Mouse (Mus musculus): ENCODE measurements around the gene Fignl1. TPM values are rescaled to one million over a fixed set of nuclear protein-coding genes. Genes with fewer than 3 reads are reported as not detected.
A peak's percentile ranks its signal among the peaks of the same experiment; 100 is the strongest.

The Fignl1 gene
- polyA plus RNA-seq, 1 experiment, result 24.9 TPM

GRCm38 (mm10) chr11:11811906-11812480 is 3.2 kb upstream of the Fignl1 start:
- no peak overlapping the region for H3K4me3 ChIP-seq (replicated peaks; ENCODE audit: control insufficient read depth, low read depth, low read length)
- 18% methylated on average over 9 of the region's 9 CpGs for WGBS
- TF ChIP-seq POLR2A (IDR thresholded peaks at IDR 0.05; ENCODE audit: borderline replicate concordance, control insufficient read depth, low read depth, low read length), result no peak
- TF ChIP-seq CTCF (IDR thresholded peaks at IDR 0.05; ENCODE audit: control insufficient read depth, insufficient read depth, low read length), result peak; percentile 97
- no peak overlapping the region for H3K27ac ChIP-seq (ENCODE audit: control insufficient read depth, insufficient read depth, low read depth, low read length, poor library complexity)
- no peaks in the 10 kb centered on the region; the same call in 1 of the 2 replicates for H3K4me1 ChIP-seq (ENCODE audit: control insufficient read depth, insufficient read depth, low read length)

GRCm38 (mm10) chr11:11809404-11810175 is 828 bp upstream of the Fignl1 start:
- TF ChIP-seq POLR2A (IDR thresholded peaks at IDR 0.05; ENCODE audit: borderline replicate concordance, control insufficient read depth, low read depth, low read length), result no peak
- TF ChIP-seq CTCF (IDR thresholded peaks at IDR 0.05; ENCODE audit: control insufficient read depth, insufficient read depth, low read length), result no peak
- no peaks in the 10 kb centered on the region; the same call in 1 of the 2 replicates for H3K4me1 ChIP-seq (ENCODE audit: control insufficient read depth, insufficient read depth, low read length)
- H3K4me3 ChIP-seq (replicated peaks; ENCODE audit: control insufficient read depth, low read depth, low read length), result peak overlapping the region; percentile 87
- 25% methylated on average over 11 of the region's 11 CpGs for WGBS
- H3K27ac ChIP-seq (ENCODE audit: control insufficient read depth, insufficient read depth, low read depth, low read length, poor library complexity), result peak overlapping the region; percentile 85

GRCm38 (mm10) chr11:11808035-11808819 is 535 bp downstream of the Fignl1 start:
- Histone ChIP-seq H3K4me1 (ENCODE audit: control insufficient read depth, insufficient read depth, low read length) (no peaks in the 10 kb centered on the region; the same call in 1 of the 2 replicates), H3K27ac (ENCODE audit: control insufficient read depth, insufficient read depth, low read depth, low read length, poor library complexity) (peak overlapping the region; percentile 85), H3K4me3 (replicated peaks; ENCODE audit: control insufficient read depth, low read depth, low read length) (peak overlapping the region; percentile 87)
- TF ChIP-seq CTCF (IDR thresholded peaks at IDR 0.05; ENCODE audit: control insufficient read depth, insufficient read depth, low read length), result no peak
- no peak for TF ChIP-seq POLR2A (IDR thresholded peaks at IDR 0.05; ENCODE audit: borderline replicate concordance, control insufficient read depth, low read depth, low read length)
- WGBS, result 2% methylated on average over 25 of the region's 25 CpGs

GRCm38 (mm10) chr11:11805951-11806350 is 2.8 kb downstream of the Fignl1 start:
- Histone ChIP-seq H3K4me3 (replicated peaks; ENCODE audit: control insufficient read depth, low read depth, low read length) (no peak overlapping the region), H3K4me1 (ENCODE audit: control insufficient read depth, insufficient read depth, low read length) (no peaks in the 10 kb centered on the region; the same call in 1 of the 2 replicates), H3K27ac (ENCODE audit: control insufficient read depth, insufficient read depth, low read depth, low read length, poor library complexity) (no peak overlapping the region)
- TF ChIP-seq POLR2A (IDR thresholded peaks at IDR 0.05; ENCODE audit: borderline replicate concordance, control insufficient read depth, low read depth, low read length) (no peak), CTCF (IDR thresholded peaks at IDR 0.05; ENCODE audit: control insufficient read depth, insufficient read depth, low read length) (no peak)
- 76% methylated on average over 4 of the region's 4 CpGs for WGBS

GRCm38 (mm10) chr11:11804421-11804820 is 4.3 kb downstream of the Fignl1 start:
- TF ChIP-seq POLR2A (IDR thresholded peaks at IDR 0.05; ENCODE audit: borderline replicate concordance, control insufficient read depth, low read depth, low read length), result no peak
- no peak for TF ChIP-seq CTCF (IDR thresholded peaks at IDR 0.05; ENCODE audit: control insufficient read depth, insufficient read depth, low read length)
- H3K4me1 ChIP-seq (ENCODE audit: control insufficient read depth, insufficient read depth, low read length), result no peaks in the 10 kb centered on the region; the same call in 1 of the 2 replicates
- no peak overlapping the region for H3K4me3 ChIP-seq (replicated peaks; ENCODE audit: control insufficient read depth, low read depth, low read length)
- WGBS, result 86% methylated on average over 5 of the region's 5 CpGs
- no peak overlapping the region for H3K27ac ChIP-seq (ENCODE audit: control insufficient read depth, insufficient read depth, low read depth, low read length, poor library complexity)

GRCm38 (mm10) chr11:11801067-11801466 is 7.7 kb downstream of the Fignl1 start:
- H3K27ac ChIP-seq (ENCODE audit: control insufficient read depth, insufficient read depth, low read depth, low read length, poor library complexity), result no peak overlapping the region
- H3K4me3 ChIP-seq (replicated peaks; ENCODE audit: control insufficient read depth, low read depth, low read length), result no peak overlapping the region
- TF ChIP-seq POLR2A (IDR thresholded peaks at IDR 0.05; ENCODE audit: borderline replicate concordance, control insufficient read depth, low read depth, low read length) (no peak), CTCF (IDR thresholded peaks at IDR 0.05; ENCODE audit: control insufficient read depth, insufficient read depth, low read length) (no peak)
- no peaks in the 10 kb centered on the region; the same call in 1 of the 2 replicates for H3K4me1 ChIP-seq (ENCODE audit: control insufficient read depth, insufficient read depth, low read length)
- WGBS, result 74% methylated on average over 9 of the region's 9 CpGs

GRCm38 (mm10) chr11:11800304-11800703 is 8.5 kb downstream of the Fignl1 start:
- H3K4me3 ChIP-seq (replicated peaks; ENCODE audit: control insufficient read depth, low read depth, low read length), result no peak overlapping the region
- H3K27ac ChIP-seq (ENCODE audit: control insufficient read depth, insufficient read depth, low read depth, low read length, poor library complexity), result no peak overlapping the region
- TF ChIP-seq CTCF (IDR thresholded peaks at IDR 0.05; ENCODE audit: control insufficient read depth, insufficient read depth, low read length) (no peak), POLR2A (IDR thresholded peaks at IDR 0.05; ENCODE audit: borderline replicate concordance, control insufficient read depth, low read depth, low read length) (no peak)
- WGBS, result 76% methylated on average over 3 of the region's 3 CpGs
- no peaks in the 10 kb centered on the region; the same call in 1 of the 2 replicates for H3K4me1 ChIP-seq (ENCODE audit: control insufficient read depth, insufficient read depth, low read length)

- H3K27ac ChIP-seq (ENCODE audit: control insufficient read depth, insufficient read depth, low read depth, low read length, poor library complexity), result no peak overlapping the region
- H3K4me1 ChIP-seq (ENCODE audit: control insufficient read depth, insufficient read depth, low read length), result no peaks in the 10 kb centered on the region; the same call in 1 of the 2 replicates
- TF ChIP-seq POLR2A (IDR thresholded peaks at IDR 0.05; ENCODE audit: borderline replicate concordance, control insufficient read depth, low read depth, low read length), result no peak
- TF ChIP-seq CTCF (IDR thresholded peaks at IDR 0.05; ENCODE audit: control insufficient read depth, insufficient read depth, low read length), result no peak
- no peak overlapping the region for H3K4me3 ChIP-seq (replicated peaks; ENCODE audit: control insufficient read depth, low read depth, low read length)
- WGBS, result 94% methylated on average over 1 of the region's 1 CpGs
Measured at GRCm38 (mm10) chr11:11798690-11799089, 10.1 kb downstream of the Fignl1 start.
